Mouse (Mus musculus): ENCODE results near the gene Dnah5.
"Not testable (repeated sequence)": the region's sequence is repeated elsewhere in the genome, so short reads cannot be mapped to it uniquely, and the experiment has no call there.

Dnah5 gene

DNA sequence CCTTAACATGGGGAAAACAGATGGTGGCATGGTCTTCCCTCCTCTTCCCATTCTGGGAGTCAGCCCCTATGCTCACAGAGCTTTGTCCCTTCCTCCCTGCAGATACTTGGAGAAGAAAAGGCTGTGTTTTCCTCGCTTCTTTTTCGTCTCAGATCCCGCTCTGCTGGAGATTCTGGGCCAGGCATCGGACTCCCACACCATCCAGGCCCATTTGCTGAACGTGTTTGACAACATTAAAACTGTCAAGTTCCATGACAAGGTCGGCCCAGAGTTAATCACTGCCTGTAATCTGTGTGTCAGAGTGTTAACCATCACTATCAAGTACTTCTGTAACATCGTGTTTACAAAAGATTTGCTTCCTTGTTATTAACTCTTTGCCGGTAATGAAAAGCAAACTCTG is 103.6 kb downstream of the Dnah5 start:
- DNase-seq (ENCODE audit: low spot score), result no peak

DNA sequence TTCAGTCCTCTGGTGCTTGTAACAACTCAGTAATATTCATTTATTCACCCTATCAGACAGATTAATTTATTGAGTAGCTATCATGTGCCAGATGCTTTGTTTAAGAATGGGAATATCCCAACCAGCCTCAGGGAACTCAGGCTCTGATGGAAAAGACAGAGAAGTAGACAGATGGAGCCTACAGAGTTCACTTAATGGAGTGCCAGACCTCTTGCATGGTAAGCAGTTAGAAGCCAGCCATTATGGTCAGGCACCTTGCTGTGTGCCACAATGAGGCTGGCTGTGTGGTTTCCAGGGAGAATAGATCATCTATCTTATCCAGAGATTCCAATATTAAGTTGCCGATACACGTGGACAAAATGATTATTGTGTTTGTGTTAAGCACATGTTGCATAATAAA is 104.3 kb downstream of the Dnah5 start:
- DNase-seq (ENCODE audit: low spot score), result no peak

DNA sequence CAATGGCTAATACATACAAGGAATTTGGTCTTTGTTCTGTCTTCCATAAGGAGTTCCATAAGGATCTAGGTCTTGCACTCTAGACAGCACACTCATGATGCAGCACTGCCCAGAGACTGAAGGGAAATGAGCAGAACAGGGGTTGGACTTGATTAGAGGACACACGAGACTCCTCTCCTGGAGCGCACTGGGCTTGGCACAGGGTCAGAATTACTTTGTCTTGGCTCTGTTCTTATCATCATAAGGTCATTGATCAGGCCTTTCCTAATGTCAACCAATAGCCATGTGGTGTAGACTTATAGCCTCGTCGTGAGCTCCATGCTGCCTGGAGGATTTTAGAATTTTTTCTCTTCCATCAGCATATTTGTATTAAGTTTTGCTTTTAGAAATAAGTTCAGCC is 107.0 kb downstream of the Dnah5 start:
- DNase-seq (ENCODE audit: low spot score), result no peak

DNA sequence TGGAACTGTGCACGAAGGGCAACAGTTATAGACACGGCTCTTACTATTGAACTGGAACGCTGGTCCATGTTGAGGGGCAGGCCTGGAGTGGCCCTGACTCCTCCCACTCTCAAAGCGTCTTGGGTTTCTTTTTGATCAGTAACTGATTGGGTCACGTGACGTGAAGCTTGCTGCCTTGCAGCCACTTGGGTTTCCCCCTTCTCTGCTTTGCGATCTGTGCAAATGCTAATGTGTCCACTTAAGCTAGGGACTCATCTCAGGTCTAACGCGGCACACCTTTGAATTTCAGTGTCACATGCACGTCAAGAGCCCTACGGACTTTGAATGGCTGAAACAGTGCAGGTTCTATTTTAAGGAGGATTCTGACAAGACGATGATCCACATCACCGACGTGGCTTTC is 109.9 kb downstream of the Dnah5 start:
- no peak for DNase-seq (ENCODE audit: low spot score)

DNA sequence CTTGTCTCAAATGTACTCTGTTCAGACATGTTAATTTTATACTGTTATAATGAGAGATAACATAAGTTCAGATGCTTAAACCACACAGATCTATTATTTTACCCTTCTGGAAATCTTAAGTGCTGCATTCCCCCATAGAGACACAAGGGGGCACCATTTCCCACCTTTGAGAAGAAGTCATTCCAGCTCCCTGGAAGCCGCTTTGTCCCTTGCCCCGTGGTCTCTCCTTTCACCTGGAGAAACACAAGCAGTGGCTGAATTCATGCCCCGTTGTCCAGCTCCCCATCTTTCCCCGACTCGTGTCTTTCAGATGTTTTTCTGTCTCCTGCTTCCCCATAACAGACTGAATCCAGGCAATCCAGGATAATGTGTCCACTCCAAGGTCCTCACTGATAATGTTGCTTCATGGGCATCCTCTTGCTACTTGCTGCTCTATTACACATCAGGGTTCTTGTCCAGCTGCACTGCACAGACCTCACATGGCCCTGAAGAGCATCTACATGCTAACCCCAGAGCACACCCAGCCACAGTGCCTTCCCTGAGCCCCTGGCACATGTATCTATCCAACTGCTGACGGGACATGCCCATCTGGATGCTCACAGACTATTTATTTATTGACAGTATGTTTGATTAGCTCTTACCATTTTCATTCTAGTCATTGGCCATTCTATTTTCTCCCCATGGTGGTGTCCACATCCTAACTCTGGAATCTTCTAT is 112.4 kb downstream of the Dnah5 start:
- no peak for DNase-seq (ENCODE audit: low spot score)

DNA sequence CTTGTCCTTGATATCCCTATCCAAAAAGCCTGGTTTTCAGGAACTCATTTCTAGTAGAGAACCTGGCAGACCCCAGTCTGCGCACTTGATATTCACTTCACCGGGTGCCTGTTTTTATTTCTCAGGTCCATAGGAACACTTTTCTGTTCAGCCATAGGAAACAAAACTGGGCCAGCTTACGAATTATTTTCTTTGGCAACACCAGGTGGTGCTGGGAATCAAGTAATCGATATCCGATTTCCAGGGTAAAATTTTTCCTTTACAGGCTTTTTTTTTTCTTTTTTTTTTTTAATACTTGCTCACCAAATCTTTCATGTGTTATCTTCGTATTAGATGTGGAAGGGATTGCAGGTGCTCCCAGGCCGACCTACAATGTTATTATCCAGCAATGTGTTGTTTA is 119.0 kb downstream of the Dnah5 start:
- DNase-seq (ENCODE audit: low spot score), result no peak

DNA sequence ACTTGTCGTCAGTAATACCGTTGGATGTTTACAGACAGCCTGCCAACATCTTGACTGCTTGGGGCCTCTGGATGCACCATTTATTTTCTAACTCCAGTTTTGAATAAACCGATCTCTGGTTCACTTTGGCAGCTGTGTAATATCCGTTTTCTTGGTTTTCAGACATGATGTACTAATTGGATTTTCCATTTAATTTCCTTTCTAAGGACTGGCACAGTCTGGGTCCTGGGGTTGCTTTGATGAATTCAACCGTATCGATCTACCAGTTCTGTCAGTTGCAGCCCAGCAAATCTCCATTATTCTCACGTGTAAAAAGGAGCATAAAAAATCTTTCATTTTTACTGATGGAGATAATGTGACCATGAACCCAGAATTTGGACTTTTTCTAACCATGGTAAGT is 123.4 kb downstream of the Dnah5 start:
- no peak for DNase-seq (ENCODE audit: low spot score)

DNA sequence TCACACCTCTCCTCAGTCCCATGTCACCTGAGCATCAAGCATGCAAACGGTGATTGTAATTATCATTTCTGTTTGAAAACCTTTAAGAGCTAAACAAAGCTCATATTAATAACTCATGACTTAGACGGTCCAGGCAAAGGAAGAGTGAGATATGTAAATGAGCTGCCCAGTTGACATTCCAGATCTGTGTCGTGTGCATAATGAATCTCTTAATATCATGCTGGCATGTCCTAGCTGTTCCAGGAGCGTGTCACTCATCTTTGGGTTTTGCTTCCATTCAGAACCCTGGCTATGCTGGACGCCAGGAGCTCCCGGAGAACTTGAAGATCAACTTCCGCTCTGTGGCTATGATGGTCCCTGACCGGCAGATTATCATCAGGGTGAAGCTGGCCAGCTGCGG is 123.9 kb downstream of the Dnah5 start:
- no peak for DNase-seq (ENCODE audit: low spot score)

DNA sequence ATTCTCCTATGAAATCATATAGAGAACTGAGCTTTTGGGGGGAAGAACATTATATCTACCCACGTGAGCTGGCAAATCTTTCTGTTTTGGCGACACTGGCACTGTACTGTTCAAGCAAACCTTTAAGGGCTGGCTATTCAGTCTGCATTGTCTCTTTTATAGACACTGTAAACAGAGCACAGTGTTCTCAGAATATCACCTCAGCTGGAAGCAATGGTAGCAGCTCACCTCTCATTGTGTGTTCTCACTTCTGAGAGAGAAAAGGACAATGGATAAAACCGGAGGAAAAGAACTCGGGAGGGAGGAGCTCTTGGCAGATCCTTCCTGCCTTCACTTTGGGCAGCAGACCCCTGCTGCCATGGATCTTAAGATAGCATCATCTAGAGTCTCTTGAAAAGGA is 137.6 kb downstream of the Dnah5 start:
- DNase-seq (ENCODE audit: low spot score), result no peak

DNA sequence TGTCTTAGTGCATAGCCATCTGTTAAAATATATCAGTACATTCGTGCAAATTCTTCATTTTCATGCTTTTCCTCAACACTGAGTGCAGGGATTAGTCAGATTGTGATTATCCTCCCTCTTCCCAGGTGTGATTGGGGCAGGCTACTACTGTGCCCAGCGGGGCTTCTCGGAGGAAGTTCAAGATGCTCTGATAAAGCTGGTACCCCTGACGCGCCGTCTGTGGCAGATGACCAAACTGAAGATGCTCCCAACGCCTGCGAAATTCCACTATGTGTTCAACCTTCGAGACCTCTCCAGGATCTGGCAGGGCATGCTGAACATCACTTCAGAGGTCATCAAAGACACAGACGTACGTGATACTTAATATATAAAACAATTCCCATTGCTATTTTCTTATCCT is 164.0 kb downstream of the Dnah5 start:
- DNase-seq (ENCODE audit: low spot score), result no peak

DNA sequence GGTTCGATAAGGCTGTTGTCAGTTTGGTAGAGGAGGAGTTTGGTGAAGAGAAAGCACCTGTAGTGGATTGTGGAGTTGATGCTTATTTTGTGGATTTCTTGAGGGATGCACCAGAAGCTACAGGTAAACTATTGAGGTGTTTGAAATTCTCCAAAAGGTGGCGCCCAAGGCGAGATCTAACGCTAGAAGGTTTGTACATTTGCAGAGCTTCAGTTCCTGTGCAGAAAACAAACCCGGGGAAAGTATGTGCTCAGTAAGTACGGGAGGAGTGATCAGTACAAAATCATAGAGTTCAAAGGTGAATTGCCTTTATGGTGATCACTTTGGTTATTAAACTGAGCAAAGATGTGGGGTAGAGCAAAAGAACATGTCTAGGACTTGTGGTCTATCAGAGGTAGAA is 166.9 kb downstream of the Dnah5 start:
- DNase-seq (ENCODE audit: low spot score), result no peak

DNA sequence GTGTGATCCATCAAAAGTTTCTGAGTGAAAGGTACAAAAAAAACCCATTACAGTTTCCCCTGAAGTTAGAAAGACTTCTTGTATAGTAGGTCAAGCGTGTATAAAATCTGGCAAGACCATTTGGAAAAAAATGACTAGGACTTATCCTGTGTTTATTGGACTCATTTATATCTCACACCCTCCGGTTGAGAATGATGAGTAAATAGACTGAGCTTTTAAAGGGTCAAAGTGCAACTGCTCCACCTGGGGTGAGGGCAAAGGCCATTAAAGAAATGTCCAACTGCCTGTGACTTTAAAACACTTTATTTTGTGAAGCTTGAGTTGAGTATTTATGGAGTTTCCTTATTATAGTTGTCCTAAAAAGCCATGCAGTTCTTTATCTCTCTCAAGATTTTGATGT is 168.0 kb downstream of the Dnah5 start:
- DNase-seq (ENCODE audit: low spot score), result no peak

DNA sequence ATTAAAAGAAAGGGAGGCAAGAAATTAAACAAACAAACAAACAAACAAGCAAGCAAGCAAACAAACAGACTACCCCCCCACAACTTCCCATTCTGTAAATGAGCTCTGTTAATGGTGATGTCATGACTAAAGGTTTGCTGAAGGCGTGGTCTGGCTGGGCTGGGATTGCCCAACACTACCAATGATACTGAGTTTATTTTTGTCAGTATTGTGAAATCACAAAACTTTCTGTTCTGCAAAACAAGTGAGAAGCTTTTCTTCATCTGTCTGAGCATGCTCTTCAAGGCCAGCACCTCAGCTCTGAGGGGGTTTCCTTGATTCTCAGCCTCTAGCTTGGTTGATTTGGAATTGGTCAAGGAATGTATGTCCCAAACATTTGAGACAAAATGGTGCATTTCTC is 170.8 kb downstream of the Dnah5 start:
- no peak for DNase-seq (ENCODE audit: low spot score)

DNA sequence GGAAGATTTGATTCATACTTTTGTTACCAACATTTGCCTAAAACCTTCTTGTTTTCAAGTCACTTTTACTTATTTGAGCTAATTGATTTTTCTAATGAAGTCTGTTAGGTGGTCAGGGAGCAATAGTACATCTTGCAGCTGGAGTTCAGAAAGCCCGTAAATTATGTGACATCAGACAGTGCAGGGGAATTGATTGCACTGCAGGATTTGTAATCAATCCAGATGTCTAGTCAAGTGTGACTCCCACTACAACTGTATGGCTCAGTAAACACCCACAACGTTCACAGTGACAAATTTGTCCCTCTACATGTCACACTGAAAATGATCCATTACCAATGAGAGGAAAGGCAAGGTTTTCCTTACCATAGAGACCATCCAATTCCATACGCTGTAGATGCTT is 177.4 kb downstream of the Dnah5 start:
- no peak for DNase-seq (ENCODE audit: low spot score)

DNA sequence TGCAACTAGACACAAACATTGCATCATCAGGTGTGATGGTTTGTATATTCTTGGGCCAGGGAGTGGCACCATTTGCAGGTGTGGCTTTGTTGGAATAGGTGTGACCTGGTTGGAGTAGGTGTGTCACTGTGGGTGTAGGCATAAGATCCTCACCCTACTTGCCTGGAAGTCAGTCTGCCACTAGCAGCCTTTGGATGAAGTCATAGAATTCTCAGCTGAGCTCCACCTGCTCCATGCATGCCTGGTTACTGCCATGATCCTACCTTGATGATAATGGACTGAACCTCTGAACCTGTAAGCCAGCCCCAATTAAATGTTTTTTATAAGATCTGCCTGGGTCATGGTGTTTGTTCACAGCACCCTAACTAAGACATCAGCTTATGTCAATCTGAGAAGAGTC is 190.2 kb downstream of the Dnah5 start:
- not testable (repeated sequence) for DNase-seq (ENCODE audit: low spot score)

DNA sequence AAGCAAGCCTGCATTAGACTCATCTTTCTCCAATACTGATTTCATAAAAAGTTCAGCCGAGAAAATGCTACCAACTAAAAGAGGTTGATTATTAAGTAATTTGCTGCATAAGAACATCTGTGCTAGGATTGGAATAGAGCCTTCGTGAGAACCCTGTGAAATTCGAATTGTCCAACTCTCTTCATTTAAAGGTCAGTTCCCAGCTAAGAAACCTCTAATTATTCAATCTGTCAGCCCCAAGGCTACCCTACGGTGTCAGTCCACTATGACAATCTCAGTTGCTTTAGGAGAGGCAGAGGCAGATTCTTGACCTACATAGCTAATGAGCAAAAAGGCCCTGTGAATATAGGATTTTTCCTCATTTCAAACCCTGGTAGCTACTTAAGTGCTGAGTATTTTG is 191.9 kb downstream of the Dnah5 start:
- DNase-seq (ENCODE audit: low spot score), result no peak

DNA sequence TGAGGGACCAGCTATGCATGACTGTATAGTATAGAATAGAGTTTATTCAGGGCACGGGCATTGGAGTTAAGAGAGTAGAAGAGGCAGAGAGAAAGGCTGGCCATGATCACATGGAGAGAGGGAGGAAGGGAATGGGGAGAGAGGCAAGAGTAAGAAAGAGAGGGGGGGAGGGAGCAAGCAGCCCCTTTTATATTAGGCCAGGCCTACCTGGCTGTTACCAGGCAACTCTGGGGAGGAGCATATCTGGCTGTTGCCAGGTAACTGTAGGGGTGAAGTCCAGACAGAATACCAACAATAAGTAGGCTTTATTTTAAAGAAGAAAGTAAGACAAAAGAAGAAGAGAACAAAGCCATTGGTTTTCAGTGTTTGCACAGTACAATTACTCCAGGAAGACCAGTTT is 194.9 kb downstream of the Dnah5 start:
- DNase-seq (ENCODE audit: low spot score), result no peak

DNA sequence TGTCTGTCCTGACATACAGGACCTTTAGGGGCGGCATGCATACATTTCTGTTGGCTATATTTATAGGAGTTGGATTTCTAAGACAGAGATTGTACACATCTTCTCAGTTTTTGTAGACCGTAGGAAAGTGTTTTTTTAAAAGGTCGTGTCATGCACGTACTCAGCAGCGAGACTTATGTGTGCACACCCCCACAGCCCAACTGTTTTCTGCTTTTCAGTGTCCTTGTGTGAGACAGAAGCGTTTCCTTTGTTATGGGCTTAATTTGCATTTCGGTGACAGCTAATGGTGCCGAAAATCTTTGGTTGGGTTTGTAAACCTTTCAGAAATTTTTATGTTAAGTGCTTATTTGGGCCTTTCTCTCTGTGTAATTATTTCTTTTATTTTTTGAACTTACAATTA is 195.7 kb downstream of the Dnah5 start:
- no peak for DNase-seq (ENCODE audit: low spot score)

DNA sequence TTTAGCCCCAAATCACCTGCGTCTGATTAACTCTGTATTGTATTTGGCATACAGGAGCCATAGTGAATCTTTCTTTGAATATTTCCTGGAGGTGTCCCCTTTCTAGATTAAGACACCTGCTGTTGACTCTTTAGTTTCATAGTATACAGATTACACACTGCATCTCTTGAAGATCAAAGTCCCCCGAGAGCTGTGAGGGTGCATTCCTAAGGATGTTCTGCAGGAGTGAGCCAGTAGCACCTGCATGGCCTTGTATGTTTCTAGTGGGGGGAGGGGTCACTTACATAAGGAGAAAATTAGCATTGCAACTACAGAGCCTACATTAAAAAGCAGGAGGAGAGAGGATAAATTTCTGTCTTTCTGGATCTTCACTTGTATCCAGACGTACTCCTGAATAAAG is 201.1 kb downstream of the Dnah5 start:
- no peak for DNase-seq (ENCODE audit: low spot score)

DNA sequence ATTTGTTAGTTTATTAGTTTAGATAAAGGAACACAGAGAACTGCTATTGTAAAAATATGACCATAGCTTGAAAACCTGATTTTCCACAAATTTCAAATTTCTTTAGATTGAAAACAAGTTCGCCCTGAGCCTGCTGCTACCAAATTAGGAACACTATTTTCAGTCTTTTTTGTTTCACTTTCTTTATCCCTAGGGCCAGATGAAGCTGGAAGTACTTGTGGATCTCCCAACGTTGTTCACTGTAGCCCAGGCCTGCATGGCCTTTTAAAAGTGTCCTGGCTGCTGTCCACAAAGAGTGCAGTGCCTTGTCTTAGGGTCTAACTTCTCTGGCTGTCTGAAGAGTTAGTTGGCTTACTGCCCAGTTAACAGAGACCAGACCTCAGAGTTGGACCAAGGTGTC is 201.6 kb downstream of the Dnah5 start:
- DNase-seq (ENCODE audit: low spot score), result no peak

DNA sequence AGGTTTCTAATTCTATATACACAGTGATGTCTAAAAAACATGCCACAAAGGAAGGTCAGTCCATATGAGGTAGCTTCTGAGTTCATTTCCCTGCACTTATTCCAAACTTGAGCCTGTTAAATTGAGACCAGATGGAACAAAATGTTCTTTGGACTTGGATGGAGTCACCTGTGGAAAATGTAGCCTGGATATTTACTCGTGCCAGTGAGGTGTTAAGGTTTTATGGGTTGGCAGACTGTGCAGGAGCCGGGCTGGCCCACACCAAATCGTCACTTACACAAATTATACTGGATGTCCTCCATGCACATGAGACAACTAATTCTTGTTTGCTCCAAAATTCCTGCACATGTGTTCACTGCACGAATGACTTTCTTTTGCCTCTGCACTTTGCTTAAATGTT is 236.2 kb downstream of the Dnah5 start:
- DNase-seq (ENCODE audit: low spot score), result no peak

DNA sequence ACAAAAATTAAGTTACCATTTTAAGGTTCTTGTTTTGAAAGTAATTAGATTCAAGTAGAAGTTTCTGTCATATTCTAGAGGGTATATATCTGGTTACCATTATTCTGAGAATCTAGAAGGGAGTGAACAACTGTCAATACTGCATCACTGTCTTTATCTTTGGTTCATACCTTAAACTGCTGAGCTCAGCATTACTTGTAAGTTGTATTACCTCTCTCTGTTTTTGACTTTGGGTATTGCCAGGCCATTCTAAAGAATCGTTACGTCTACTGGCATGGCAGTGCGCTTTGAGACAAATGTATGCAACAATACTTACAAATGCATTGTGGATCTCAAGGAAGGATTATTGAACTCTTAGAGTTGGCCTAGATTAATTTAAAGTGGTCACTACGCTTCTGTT is 240.9 kb downstream of the Dnah5 start:
- no peak for DNase-seq (ENCODE audit: low spot score)

DNA sequence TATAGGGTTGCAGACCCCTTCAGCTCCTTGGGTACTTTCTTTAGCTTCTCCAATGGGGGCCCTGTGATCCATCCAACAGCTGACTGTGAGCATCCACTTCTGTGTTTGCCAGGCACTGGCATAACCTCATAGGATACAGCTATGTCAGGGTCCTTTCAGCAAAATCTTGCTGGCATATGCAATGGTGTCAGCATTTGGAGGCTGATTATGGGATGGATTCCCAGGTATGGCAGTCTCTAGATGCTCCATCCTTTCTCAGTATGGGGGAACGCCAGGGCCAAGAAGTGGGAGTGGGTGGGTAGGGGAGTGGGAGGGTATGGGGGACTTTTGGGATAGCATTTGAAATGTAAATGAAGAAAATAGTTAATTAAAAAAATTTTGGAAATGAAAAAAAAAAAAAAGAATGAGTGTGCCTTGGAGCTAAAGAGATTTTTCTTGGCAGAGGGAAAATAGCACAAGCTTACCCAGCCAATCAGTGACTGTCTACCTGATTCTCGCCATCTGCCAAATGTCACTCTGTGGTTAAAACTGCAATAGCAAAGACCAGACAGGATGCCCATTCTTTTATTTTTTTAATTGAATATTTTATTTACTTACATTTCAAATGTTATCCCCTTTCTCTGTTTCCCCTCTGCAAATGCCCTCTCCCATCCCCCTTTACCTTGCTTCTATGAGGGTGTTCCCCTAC is 257.7 kb downstream of the Dnah5 start:
- not testable (repeated sequence) for DNase-seq (ENCODE audit: low spot score)

DNA sequence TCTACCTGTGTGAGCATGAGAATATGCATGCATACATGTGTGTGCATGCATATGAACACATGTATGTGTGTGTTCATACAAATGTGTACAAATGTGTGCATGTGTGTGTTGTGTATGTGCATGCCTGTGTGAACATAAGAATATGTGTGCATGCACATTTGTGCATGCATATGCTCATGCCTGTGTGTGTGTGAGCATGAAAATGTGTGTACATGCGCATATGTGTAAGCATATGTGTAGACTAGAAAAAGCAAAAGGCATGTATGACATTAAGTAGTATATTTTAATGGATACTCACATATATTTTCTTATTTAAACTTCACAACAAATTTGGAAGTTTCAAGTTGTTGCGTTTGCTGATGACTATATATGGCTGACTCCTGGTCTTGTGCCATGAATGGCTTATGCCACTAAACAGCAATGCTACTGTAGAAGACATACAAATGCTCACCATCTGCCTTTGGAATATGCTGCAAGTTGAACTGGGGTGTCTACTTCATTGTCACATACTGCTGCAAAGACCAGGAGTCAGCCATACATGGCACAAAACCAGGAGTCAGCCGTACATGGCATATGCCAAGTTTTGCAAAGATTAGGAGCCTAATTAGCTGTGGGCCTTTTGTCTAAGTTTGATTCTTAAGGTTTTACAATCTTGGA is 263.2 kb downstream of the Dnah5 start:
- DNase-seq (ENCODE audit: low spot score), result no peak
